Mouse (Mus musculus): Measurements from ENCODE around the gene Msantd2. TPM values are rescaled to one million over a fixed set of nuclear protein-coding genes. Genes with fewer than 3 reads are reported as not detected.

Gene Msantd2
- polyA plus RNA-seq, 1 experiment from 2014 or later = 33.0 TPM

GRCm38 (mm10) chr9:37488041-37488440 is 1.1 kb upstream of the Msantd2 start:
- ATAC-seq (replicated peaks; ENCODE audit: insufficient number of reproducible peaks, low FRiP score, low TSS enrichment, low read depth) (no peak), DNase-seq (ENCODE audit: low spot score) (no peak)
- Histone ChIP-seq H3K4me3 (ENCODE audit: low read depth, low read length) (peak overlapping the region; percentile 97), H3K27me3 (ENCODE audit: control insufficient read depth, insufficient read depth, low read length) (no peaks in the 10 kb centered on the region), H3K9ac (replicated peaks; ENCODE audit: low read length) (no peak overlapping the region; the same call in 1 of the 2 replicates), H3K36me3 (replicated peaks; ENCODE audit: control insufficient read depth, insufficient read depth, low read depth, low read length) (no peaks in the 10 kb centered on the region), H3K4me2 (ENCODE audit: low read depth, low read length) (peak overlapping the region; percentile 84; the same call in 1 of the 2 replicates), H3K9me3 (replicated peaks; ENCODE audit: control insufficient read depth, low read length) (no peaks in the 10 kb centered on the region), H3K27ac (replicated peaks; ENCODE audit: low read depth, low read length) (0 out of 2 replicates have a peak overlapping the region, but pooled peaks have one; percentile 94), H3K4me1 (ENCODE audit: control insufficient read depth, insufficient read depth, low read length) (no peaks in the 10 kb centered on the region)
- WGBS = 27% methylated on average over 4 of the region's 4 CpGs

- H3K4me3 ChIP-seq (ENCODE audit: low read depth, low read length) = peak overlapping the region; percentile 97
- H3K36me3 ChIP-seq (replicated peaks; ENCODE audit: control insufficient read depth, insufficient read depth, low read depth, low read length) = no peaks in the 10 kb centered on the region
- peak overlapping the region; percentile 96 for H3K9ac ChIP-seq (replicated peaks; ENCODE audit: low read length)
- peak; percentile 83 for DNase-seq (ENCODE audit: low spot score)
- peak overlapping the region; percentile 94 for H3K27ac ChIP-seq (replicated peaks; ENCODE audit: low read depth, low read length)
- 0% methylated on average over 57 of the region's 75 CpGs for whole genome bisulfite sequencing
- H3K4me1 ChIP-seq (ENCODE audit: control insufficient read depth, insufficient read depth, low read length) = no peaks in the 10 kb centered on the region
- ATAC-seq (replicated peaks; ENCODE audit: insufficient number of reproducible peaks, low FRiP score, low TSS enrichment, low read depth) = peak; percentile 89
- H3K9me3 ChIP-seq (replicated peaks; ENCODE audit: control insufficient read depth, low read length) = no peaks in the 10 kb centered on the region
- peak overlapping the region; percentile 84 for H3K4me2 ChIP-seq (ENCODE audit: low read depth, low read length)
- no peaks in the 10 kb centered on the region for H3K27me3 ChIP-seq (ENCODE audit: control insufficient read depth, insufficient read depth, low read length)
Measured at GRCm38 (mm10) chr9:37489446-37490120, 464 bp downstream of the Msantd2 start.

GRCm38 (mm10) chr9:37495761-37496160 is 6.6 kb downstream of the Msantd2 start:
- Histone ChIP-seq H3K4me3 (ENCODE audit: low read depth, low read length) (no peak overlapping the region), H3K9ac (replicated peaks; ENCODE audit: low read length) (no peak overlapping the region), H3K27ac (replicated peaks; ENCODE audit: low read depth, low read length) (no peak overlapping the region), H3K9me3 (replicated peaks; ENCODE audit: control insufficient read depth, low read length) (no peaks in the 10 kb centered on the region), H3K4me1 (ENCODE audit: control insufficient read depth, insufficient read depth, low read length) (no peaks in the 10 kb centered on the region), H3K4me2 (ENCODE audit: low read depth, low read length) (no peak overlapping the region), H3K36me3 (replicated peaks; ENCODE audit: control insufficient read depth, insufficient read depth, low read depth, low read length) (no peaks in the 10 kb centered on the region), H3K27me3 (ENCODE audit: control insufficient read depth, insufficient read depth, low read length) (no peaks in the 10 kb centered on the region)
- no peak for ATAC-seq (replicated peaks; ENCODE audit: insufficient number of reproducible peaks, low FRiP score, low TSS enrichment, low read depth)
- DNase-seq (ENCODE audit: low spot score) = no peak
- WGBS = 70% methylated on average over 3 of the region's 3 CpGs

GRCm38 (mm10) chr9:37496325-37496724 is 7.2 kb downstream of the Msantd2 start:
- H3K27me3 ChIP-seq (ENCODE audit: control insufficient read depth, insufficient read depth, low read length) = no peaks in the 10 kb centered on the region

GRCm38 (mm10) chr9:37500201-37500600 is 11.1 kb downstream of the Msantd2 start:
- DNase-seq (ENCODE audit: low spot score) = no peak
- no peaks in the 10 kb centered on the region for H3K4me1 ChIP-seq (ENCODE audit: control insufficient read depth, insufficient read depth, low read length)
- WGBS = 83% methylated on average over 3 of the region's 3 CpGs

More at GRCm38 (mm10) chr9:37496325-37496724, 7.2 kb downstream of the Msantd2 start:
- no peak overlapping the region for H3K27ac ChIP-seq (replicated peaks; ENCODE audit: low read depth, low read length)
- H3K4me2 ChIP-seq (ENCODE audit: low read depth, low read length) = no peak overlapping the region
- H3K36me3 ChIP-seq (replicated peaks; ENCODE audit: control insufficient read depth, insufficient read depth, low read depth, low read length) = no peaks in the 10 kb centered on the region
- H3K9ac ChIP-seq (replicated peaks; ENCODE audit: low read length) = no peak overlapping the region
- H3K4me1 ChIP-seq (ENCODE audit: control insufficient read depth, insufficient read depth, low read length) = no peaks in the 10 kb centered on the region
- H3K9me3 ChIP-seq (replicated peaks; ENCODE audit: control insufficient read depth, low read length) = no peaks in the 10 kb centered on the region
- DNase-seq (ENCODE audit: low spot score) (no peak), ATAC-seq (replicated peaks; ENCODE audit: insufficient number of reproducible peaks, low FRiP score, low TSS enrichment, low read depth) (no peak)
- no peak overlapping the region for H3K4me3 ChIP-seq (ENCODE audit: low read depth, low read length)

GRCm38 (mm10) chr9:37501170-37501569 is 12.1 kb downstream of the Msantd2 start:
- DNase-seq (ENCODE audit: low spot score) (no peak), ATAC-seq (replicated peaks; ENCODE audit: insufficient number of reproducible peaks, low FRiP score, low TSS enrichment, low read depth) (no peak)
- no peak overlapping the region for H3K4me3 ChIP-seq (ENCODE audit: low read depth, low read length)
- no peaks in the 10 kb centered on the region for H3K27me3 ChIP-seq (ENCODE audit: control insufficient read depth, insufficient read depth, low read length)
- WGBS = 90% methylated on average over 1 of the region's 1 CpGs
- H3K4me2 ChIP-seq (ENCODE audit: low read depth, low read length) = no peak overlapping the region
- no peaks in the 10 kb centered on the region for H3K4me1 ChIP-seq (ENCODE audit: control insufficient read depth, insufficient read depth, low read length)
- no peaks in the 10 kb centered on the region for H3K9me3 ChIP-seq (replicated peaks; ENCODE audit: control insufficient read depth, low read length)
- no peak overlapping the region for H3K9ac ChIP-seq (replicated peaks; ENCODE audit: low read length)
- no peak overlapping the region for H3K27ac ChIP-seq (replicated peaks; ENCODE audit: low read depth, low read length)
- H3K36me3 ChIP-seq (replicated peaks; ENCODE audit: control insufficient read depth, insufficient read depth, low read depth, low read length) = no peaks in the 10 kb centered on the region

More at GRCm38 (mm10) chr9:37500201-37500600, 11.1 kb downstream of the Msantd2 start:
- Histone ChIP-seq H3K27me3 (ENCODE audit: control insufficient read depth, insufficient read depth, low read length) (no peaks in the 10 kb centered on the region), H3K9ac (replicated peaks; ENCODE audit: low read length) (no peak overlapping the region), H3K4me2 (ENCODE audit: low read depth, low read length) (no peak overlapping the region), H3K36me3 (replicated peaks; ENCODE audit: control insufficient read depth, insufficient read depth, low read depth, low read length) (no peaks in the 10 kb centered on the region), H3K4me3 (ENCODE audit: low read depth, low read length) (no peak overlapping the region), H3K27ac (replicated peaks; ENCODE audit: low read depth, low read length) (no peak overlapping the region), H3K9me3 (replicated peaks; ENCODE audit: control insufficient read depth, low read length) (no peaks in the 10 kb centered on the region)
- ATAC-seq (replicated peaks; ENCODE audit: insufficient number of reproducible peaks, low FRiP score, low TSS enrichment, low read depth) = no peak

GRCm38 (mm10) chr9:37504348-37504747 is 15.2 kb downstream of the Msantd2 start:
- Histone ChIP-seq H3K4me3 (ENCODE audit: low read depth, low read length) (no peak overlapping the region), H3K9ac (replicated peaks; ENCODE audit: low read length) (no peak overlapping the region), H3K4me1 (ENCODE audit: control insufficient read depth, insufficient read depth, low read length) (no peaks in the 10 kb centered on the region), H3K36me3 (replicated peaks; ENCODE audit: control insufficient read depth, insufficient read depth, low read depth, low read length) (no peaks in the 10 kb centered on the region), H3K27ac (replicated peaks; ENCODE audit: low read depth, low read length) (no peak overlapping the region), H3K9me3 (replicated peaks; ENCODE audit: control insufficient read depth, low read length) (no peaks in the 10 kb centered on the region), H3K4me2 (ENCODE audit: low read depth, low read length) (no peak overlapping the region), H3K27me3 (ENCODE audit: control insufficient read depth, insufficient read depth, low read length) (no peaks in the 10 kb centered on the region)
- ATAC-seq (replicated peaks; ENCODE audit: insufficient number of reproducible peaks, low FRiP score, low TSS enrichment, low read depth) = no peak
- no peak for DNase-seq (ENCODE audit: low spot score)

- Histone ChIP-seq H3K4me1 (ENCODE audit: control insufficient read depth, insufficient read depth, low read length) (no peaks in the 10 kb centered on the region), H3K36me3 (replicated peaks; ENCODE audit: control insufficient read depth, insufficient read depth, low read depth, low read length) (no peaks in the 10 kb centered on the region), H3K9me3 (replicated peaks; ENCODE audit: control insufficient read depth, low read length) (no peaks in the 10 kb centered on the region), H3K27ac (replicated peaks; ENCODE audit: low read depth, low read length) (no peak overlapping the region), H3K4me2 (ENCODE audit: low read depth, low read length) (no peak overlapping the region), H3K9ac (replicated peaks; ENCODE audit: low read length) (no peak overlapping the region), H3K4me3 (ENCODE audit: low read depth, low read length) (no peak overlapping the region), H3K27me3 (ENCODE audit: control insufficient read depth, insufficient read depth, low read length) (no peaks in the 10 kb centered on the region)
- ATAC-seq (replicated peaks; ENCODE audit: insufficient number of reproducible peaks, low FRiP score, low TSS enrichment, low read depth) (no peak), DNase-seq (ENCODE audit: low spot score) (no peak)
- 97% methylated on average over 1 of the region's 1 CpGs for WGBS
Measured at GRCm38 (mm10) chr9:37506023-37506422, 16.9 kb downstream of the Msantd2 start.
